Mouse (Mus musculus): ENCODE measurements around the gene Prkd2. TPM values are rescaled to one million over a fixed set of nuclear protein-coding genes. Genes with fewer than 3 reads are reported as not detected.

Gene Prkd2
- polyA plus RNA-seq, 1 experiment, result 6.8 TPM

DNA sequence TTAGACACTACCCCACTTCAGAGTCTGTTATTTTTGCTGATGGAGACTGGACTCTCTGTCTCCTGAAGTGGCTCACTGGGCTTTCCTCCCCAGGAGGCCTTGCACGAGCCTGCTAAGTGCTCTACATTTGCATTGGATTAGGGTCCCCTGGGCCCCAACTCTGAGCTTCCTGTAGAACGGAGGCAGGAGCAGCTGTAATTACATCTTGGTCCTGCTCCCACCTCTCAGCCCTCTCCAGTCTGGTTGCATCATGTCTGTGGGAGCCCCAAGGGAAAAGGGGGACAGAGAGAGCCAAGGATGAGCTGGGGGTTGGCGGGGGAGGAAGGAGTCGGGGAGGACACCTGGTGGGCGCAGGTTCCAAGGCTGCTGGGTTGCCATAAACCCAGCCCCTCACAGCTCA is 57.8 kb downstream of the Prkd2 start:
- TF ChIP-seq CTCF (IDR thresholded peaks at IDR 0.05; ENCODE audit: extremely low read depth, insufficient read depth, low read length) (no peak), POLR2A (IDR thresholded peaks at IDR 0.05; ENCODE audit: extremely low read depth, insufficient read depth, low read length) (no peak)
- Histone ChIP-seq H3K27ac (ENCODE audit: insufficient read depth, low read length) (no peak overlapping the region), H3K4me1 (ENCODE audit: control insufficient read depth, insufficient read depth, low read length) (no peaks in the 10 kb centered on the region; the same call in 1 of the 2 replicates), H3K4me3 (ENCODE audit: insufficient read depth, low read length) (no peak overlapping the region)

DNA sequence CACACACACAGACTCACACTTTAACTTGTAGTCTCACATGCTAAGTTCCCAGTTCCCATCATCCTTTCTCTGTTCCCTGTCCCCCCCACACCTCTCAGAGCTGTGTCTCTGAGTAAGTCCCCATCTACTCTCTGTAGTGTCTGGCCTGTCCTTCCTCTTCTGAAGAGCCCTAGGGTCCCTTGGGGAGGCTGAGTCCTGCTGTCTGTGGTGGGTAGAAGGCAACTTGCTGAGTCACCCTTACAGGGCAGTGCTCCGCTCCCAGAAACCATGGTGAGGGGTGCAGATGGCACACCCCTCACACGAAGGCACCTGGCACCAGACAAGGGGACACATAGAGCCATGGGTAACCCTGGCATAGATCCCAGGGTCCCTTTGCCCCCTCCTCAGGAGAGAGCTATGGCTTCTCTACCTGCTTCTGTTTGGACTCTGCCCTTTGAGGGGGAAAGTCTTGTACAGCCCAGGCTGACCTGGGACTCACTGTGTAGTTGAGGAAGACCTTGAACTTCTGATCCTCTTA is 60.8 kb downstream of the Prkd2 start:
- no peak for TF ChIP-seq POLR2A (IDR thresholded peaks at IDR 0.05; ENCODE audit: extremely low read depth, insufficient read depth, low read length)
- TF ChIP-seq CTCF (IDR thresholded peaks at IDR 0.05; ENCODE audit: extremely low read depth, insufficient read depth, low read length), result no peak
- Histone ChIP-seq H3K4me3 (ENCODE audit: insufficient read depth, low read length) (no peak overlapping the region), H3K4me1 (ENCODE audit: control insufficient read depth, insufficient read depth, low read length) (no peaks in the 10 kb centered on the region; the same call in 1 of the 2 replicates), H3K27ac (ENCODE audit: insufficient read depth, low read length) (no peak overlapping the region)

DNA sequence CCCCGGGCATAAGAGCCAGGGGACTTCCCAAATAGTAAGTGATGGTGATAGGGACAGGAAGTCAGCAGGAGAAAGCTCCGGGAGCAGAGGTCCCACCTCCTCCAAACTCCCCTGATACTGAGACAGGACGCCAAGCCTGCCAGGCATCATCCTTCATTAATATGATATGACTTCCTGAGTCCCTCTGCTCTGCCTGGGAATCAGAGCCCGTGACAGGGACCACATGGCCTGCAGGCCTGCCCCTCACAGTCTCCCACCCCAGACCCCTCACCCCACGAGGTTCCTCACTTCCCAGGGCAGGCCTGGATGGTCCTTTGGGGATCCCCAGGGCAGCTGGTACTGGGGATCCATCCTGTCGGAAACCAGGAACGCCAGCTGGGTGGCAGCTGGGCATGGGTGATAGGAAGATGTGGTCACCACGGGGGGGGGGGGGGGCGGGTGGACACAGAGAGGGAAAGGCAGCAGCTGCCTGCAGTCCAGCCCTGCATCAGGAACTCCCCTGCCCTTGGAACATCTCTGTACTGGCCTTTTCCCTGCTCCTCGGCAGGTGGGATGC is 61.5 kb downstream of the Prkd2 start:
- H3K27ac ChIP-seq (ENCODE audit: insufficient read depth, low read length), result no peak overlapping the region
- TF ChIP-seq POLR2A (IDR thresholded peaks at IDR 0.05; ENCODE audit: extremely low read depth, insufficient read depth, low read length) (no peak), CTCF (IDR thresholded peaks at IDR 0.05; ENCODE audit: extremely low read depth, insufficient read depth, low read length) (no peak)

DNA sequence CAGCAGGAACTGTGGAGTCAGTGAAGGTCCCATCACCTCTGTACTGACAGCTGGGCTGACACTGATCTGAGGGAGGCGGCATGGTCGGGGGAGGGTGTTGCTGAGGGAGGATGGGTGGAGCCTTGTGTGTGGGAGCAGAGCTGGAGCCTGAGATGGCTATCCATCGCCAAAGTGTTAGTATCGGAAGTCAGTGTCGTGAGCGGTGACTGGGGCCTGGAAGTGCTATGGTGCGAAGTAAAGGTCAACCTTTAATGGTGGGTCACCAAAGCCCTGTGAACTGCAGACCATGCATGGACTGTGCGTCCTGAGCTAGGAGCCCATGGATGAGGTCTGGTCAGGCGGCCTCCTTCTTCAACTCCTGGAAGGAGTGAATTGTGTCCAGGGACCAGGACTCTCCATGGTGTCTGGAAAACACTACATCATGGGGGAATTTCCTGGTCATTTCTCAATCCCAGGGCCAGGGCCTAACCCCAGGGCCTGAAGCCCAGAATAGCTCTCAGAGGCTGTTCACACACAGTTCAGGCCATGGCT is 62.9 kb downstream of the Prkd2 start:
- no peaks in the 10 kb centered on the region; the same call in 1 of the 2 replicates for H3K4me1 ChIP-seq (ENCODE audit: control insufficient read depth, insufficient read depth, low read length)
- no peak overlapping the region for H3K4me3 ChIP-seq (ENCODE audit: insufficient read depth, low read length)
- TF ChIP-seq POLR2A (IDR thresholded peaks at IDR 0.05; ENCODE audit: extremely low read depth, insufficient read depth, low read length), result no peak
- no peak for TF ChIP-seq CTCF (IDR thresholded peaks at IDR 0.05; ENCODE audit: extremely low read depth, insufficient read depth, low read length)
- no peak overlapping the region for H3K27ac ChIP-seq (ENCODE audit: insufficient read depth, low read length)

More for the DNA sequence above, 61.5 kb downstream of the Prkd2 start:
- Histone ChIP-seq H3K4me1 (ENCODE audit: control insufficient read depth, insufficient read depth, low read length) (no peaks in the 10 kb centered on the region; the same call in 1 of the 2 replicates), H3K4me3 (ENCODE audit: insufficient read depth, low read length) (no peak overlapping the region)

DNA sequence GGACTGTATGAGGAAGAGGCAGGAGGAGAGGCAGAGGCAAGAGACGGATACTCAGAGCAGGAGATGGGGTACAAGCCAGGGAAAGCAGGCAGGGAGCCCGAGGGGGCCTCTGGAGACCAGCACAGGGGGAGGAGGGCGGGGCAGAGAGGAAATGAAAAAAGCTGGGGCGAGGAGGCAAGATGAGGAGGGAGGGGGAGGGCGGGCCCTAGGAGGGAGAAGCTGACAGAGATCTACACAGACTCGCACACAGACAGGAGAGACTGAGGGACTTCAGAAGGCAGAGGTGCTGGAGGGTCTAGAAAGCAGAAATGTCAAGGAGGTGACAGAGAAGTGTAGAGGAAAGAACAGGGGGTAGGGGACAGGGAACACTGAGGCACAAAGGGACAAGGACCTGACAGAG is 63.6 kb downstream of the Prkd2 start, which contains the start of gene Ptgir:
TSS of gene Ptgir (plus strand) at position 210 of the 400 bp plus-strand sequence.
- Histone ChIP-seq H3K4me1 (ENCODE audit: control insufficient read depth, insufficient read depth, low read length) (no peaks in the 10 kb centered on the region; the same call in 1 of the 2 replicates), H3K27ac (ENCODE audit: insufficient read depth, low read length) (no peak within 1 kb of the TSS), H3K4me3 (ENCODE audit: insufficient read depth, low read length) (no peak within 1 kb of the TSS)
- TF ChIP-seq POLR2A (IDR thresholded peaks at IDR 0.05; ENCODE audit: extremely low read depth, insufficient read depth, low read length) (no peak), CTCF (IDR thresholded peaks at IDR 0.05; ENCODE audit: extremely low read depth, insufficient read depth, low read length) (no peak)

DNA sequence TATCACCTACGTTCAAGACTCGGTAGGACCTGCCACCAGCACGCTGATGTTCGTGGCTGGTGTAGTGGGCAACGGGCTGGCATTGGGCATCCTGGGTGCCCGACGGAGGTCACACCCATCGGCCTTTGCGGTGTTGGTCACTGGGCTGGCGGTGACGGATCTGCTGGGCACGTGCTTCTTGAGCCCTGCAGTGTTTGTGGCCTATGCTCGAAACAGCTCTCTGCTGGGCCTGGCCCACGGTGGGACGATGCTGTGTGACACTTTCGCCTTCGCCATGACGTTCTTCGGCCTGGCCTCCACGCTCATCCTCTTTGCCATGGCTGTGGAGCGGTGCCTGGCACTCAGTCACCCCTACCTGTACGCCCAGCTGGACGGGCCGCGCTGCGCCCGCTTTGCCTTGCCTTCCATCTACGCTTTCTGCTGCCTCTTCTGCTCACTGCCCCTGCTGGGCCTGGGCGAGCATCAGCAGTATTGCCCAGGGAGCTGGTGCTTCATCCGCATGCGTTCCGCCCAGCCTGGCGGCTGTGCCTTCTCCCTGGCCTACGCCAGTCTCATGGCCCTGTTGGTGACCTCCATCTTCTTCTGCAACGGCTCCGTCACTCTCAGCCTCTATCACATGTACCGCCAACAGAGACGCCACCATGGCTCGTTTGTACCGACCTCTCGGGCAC is 64.3 kb downstream of the Prkd2 start:
- no peak for TF ChIP-seq POLR2A (IDR thresholded peaks at IDR 0.05; ENCODE audit: extremely low read depth, insufficient read depth, low read length)
- no peak for TF ChIP-seq CTCF (IDR thresholded peaks at IDR 0.05; ENCODE audit: extremely low read depth, insufficient read depth, low read length)
- no peak overlapping the region for H3K27ac ChIP-seq (ENCODE audit: insufficient read depth, low read length)
- no peak overlapping the region for H3K4me3 ChIP-seq (ENCODE audit: insufficient read depth, low read length)
- H3K4me1 ChIP-seq (ENCODE audit: control insufficient read depth, insufficient read depth, low read length), result no peaks in the 10 kb centered on the region; the same call in 1 of the 2 replicates

DNA sequence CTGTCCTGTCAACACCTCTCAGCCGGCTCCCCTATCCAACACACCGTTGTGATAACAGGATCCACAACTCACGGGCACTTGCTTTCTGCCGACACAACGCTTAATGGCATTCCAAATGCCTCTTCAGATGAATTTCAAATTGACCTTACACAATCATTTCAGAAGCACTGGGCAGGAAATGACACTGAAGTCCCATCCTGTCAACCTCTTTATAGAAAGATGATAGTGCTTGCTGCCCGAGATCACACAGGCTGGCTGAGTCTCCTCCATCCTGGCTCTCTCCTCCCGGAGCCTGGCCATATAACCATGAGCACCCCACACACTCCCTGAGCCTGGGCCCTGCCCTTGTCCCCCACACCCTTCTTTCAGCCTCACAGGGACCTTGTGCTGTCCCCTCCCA is 65.1 kb downstream of the Prkd2 start:
- Histone ChIP-seq H3K27ac (ENCODE audit: insufficient read depth, low read length) (no peak overlapping the region), H3K4me1 (ENCODE audit: control insufficient read depth, insufficient read depth, low read length) (no peaks in the 10 kb centered on the region; the same call in 1 of the 2 replicates), H3K4me3 (ENCODE audit: insufficient read depth, low read length) (no peak overlapping the region)
- TF ChIP-seq CTCF (IDR thresholded peaks at IDR 0.05; ENCODE audit: extremely low read depth, insufficient read depth, low read length) (no peak), POLR2A (IDR thresholded peaks at IDR 0.05; ENCODE audit: extremely low read depth, insufficient read depth, low read length) (no peak)

DNA sequence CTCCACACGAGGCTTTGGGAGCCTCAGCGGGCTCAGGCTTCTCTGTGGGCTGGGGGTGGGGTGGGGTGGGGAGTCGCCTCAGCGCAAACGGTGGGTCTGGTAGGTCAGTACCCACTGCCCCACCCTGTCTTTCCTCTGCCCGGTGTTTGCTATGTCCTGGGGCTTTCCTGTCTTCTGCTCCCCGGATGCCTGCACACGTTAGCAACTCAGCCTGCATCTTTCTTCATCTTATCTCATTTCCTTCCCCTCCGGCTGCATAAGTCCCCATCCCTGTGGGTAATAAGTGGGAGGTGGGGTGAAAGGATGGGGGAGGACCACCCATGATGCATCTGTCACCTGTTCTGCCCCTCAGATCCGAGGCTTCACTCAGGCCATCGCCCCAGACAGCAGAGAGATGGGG is 65.7 kb downstream of the Prkd2 start:
- Histone ChIP-seq H3K4me1 (ENCODE audit: control insufficient read depth, insufficient read depth, low read length) (no peaks in the 10 kb centered on the region; the same call in 1 of the 2 replicates), H3K27ac (ENCODE audit: insufficient read depth, low read length) (no peak overlapping the region), H3K4me3 (ENCODE audit: insufficient read depth, low read length) (no peak overlapping the region)
- TF ChIP-seq CTCF (IDR thresholded peaks at IDR 0.05; ENCODE audit: extremely low read depth, insufficient read depth, low read length) (no peak), POLR2A (IDR thresholded peaks at IDR 0.05; ENCODE audit: extremely low read depth, insufficient read depth, low read length) (no peak)

DNA sequence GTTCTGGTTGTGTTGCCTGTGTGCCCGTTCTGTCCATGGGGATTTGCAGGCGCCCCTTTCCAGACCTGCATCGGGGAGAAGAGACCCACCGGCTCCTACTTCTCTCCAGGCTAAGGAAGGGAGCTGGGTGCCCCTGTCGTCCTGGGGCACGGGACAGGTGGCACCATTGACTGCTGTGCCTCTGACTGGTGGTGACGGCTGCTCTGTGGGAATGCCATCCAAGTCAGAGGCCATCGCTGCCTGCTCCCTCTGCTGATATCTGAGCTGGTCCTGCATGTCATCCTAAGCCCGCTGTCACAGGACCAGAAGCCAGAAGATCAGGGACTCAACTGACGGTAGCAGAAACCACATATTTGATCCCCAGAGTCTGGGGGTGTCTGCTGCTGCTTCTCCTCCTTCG is 66.2 kb downstream of the Prkd2 start:
- Histone ChIP-seq H3K4me1 (ENCODE audit: control insufficient read depth, insufficient read depth, low read length) (no peaks in the 10 kb centered on the region; the same call in 1 of the 2 replicates), H3K4me3 (ENCODE audit: insufficient read depth, low read length) (no peak overlapping the region), H3K27ac (ENCODE audit: insufficient read depth, low read length) (no peak overlapping the region)
- no peak for TF ChIP-seq POLR2A (IDR thresholded peaks at IDR 0.05; ENCODE audit: extremely low read depth, insufficient read depth, low read length)
- TF ChIP-seq CTCF (IDR thresholded peaks at IDR 0.05; ENCODE audit: extremely low read depth, insufficient read depth, low read length), result no peak

All from cortical plate, adult 2 months (tissue).